Comparison of ENCODE assay signal across 16 mouse cellular contexts in the genomic region with DNA sequence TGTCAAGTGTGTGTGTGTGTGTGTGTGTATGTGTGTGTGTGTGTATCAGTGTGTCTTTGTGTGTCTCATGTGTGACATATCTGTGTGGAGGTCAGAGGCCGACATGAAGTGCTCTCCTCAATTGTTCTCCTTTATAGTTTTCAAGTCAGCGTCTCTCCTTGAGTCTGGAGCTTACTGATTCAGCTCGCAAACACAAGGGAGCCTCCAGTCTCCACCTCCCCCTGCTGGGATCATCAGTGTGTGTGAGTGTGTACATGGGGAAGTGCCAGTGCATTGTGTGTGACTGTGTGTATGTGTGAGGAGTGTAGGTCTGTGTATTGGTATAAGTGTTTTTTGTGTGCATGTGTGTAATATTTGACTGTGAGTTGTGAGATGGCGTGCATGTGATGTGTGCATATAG.
"Had no signal": no experiment of that assay in that cellular context is flagged by ENCODE, and none has a peak within 500 bp of the region (broad histone marks: within the 10 kb centered on the region; RNA-seq: fewer than 3 reads in every experiment).

No protein-coding gene starts in this region.

- H3K9ac ChIP-seq: neural tube, embryonic 13.5 days; neural tube, embryonic 15.5 days; stomach, embryonic 15.5 days had no signal

- H3K36me3 ChIP-seq: neural tube, embryonic 13.5 days; neural tube, embryonic 15.5 days; stomach, embryonic 15.5 days had no signal

- H3K27ac ChIP-seq: neural tube, embryonic 13.5 days; neural tube, embryonic 15.5 days; stomach, embryonic 15.5 days; stomach, postnatal 0 days had no signal

- H3K27me3 ChIP-seq: neural tube, embryonic 15.5 days had no signal

- H3K4me3 ChIP-seq: neural tube, embryonic 13.5 days; neural tube, embryonic 15.5 days; stomach, embryonic 15.5 days had no signal

- H3K9me3 ChIP-seq: neural tube, embryonic 13.5 days; neural tube, embryonic 15.5 days; stomach, embryonic 15.5 days had no signal

- H3K4me2 ChIP-seq: neural tube, embryonic 13.5 days; neural tube, embryonic 15.5 days; stomach, embryonic 15.5 days had no signal

- DNase-seq: retina, postnatal 1 day; right cerebral cortex, adult 18-20 months; right cerebral cortex, postnatal 14 days; right cerebral cortex, postnatal 25 days; right cerebral cortex, postnatal 4 days; spleen, adult 18-20 months; thymus, adult 18-20 months; thymus, adult 2 months; thymus, postnatal 14 days; thymus, postnatal 25 days; thymus, postnatal 36 days; thymus, postnatal 4 days had no signal
